Mouse (Mus musculus): ENCODE measurements around the gene Nr1h4.

DNA sequence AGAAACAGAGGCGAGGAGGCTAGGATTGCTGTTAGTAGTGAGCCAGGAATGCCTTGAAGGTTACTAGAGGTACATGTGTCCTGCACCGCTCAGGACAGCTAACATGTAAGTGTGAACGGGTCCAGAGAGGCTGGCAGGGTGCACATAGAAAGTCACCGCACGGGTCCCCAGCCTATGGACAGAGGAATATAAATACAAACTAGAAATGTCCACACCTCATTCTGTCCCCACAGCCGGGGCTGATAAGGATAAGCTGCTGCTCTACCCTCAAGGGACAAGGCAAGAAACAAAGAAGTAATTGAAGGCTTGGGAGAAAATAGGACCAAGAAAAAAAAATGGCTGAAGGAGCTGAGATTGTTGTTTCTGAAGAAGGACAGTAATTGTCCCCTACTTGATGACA, 10.5 kb upstream of the Nr1h4 start:
- TF ChIP-seq CTCF (IDR thresholded peaks at IDR 0.05; ENCODE audit: borderline replicate concordance, extremely low read depth, insufficient read depth, insufficient read length) = no peak
- TF ChIP-seq POLR2A (IDR thresholded peaks at IDR 0.05; ENCODE audit: borderline replicate concordance, extremely low read depth, insufficient read depth, insufficient read length, poor library complexity, severe bottlenecking) = no peak
